Mouse (Mus musculus) midbrain, embryonic 14.5 days (tissue): ENCODE measurements around the gene D630003M21Rik. TPM values are rescaled to one million over a fixed set of nuclear protein-coding genes. Genes with fewer than 3 reads are reported as not detected.

Source experiments
- ATAC-seq: fragments of 200-750 bp; cut with Nextera tagmentation; 2 replicates; pipeline ENCODE4 v1.8.0; 2017; ENCODE audit warnings: moderate number of reproducible peaks, moderate library complexity; ENCODE audit not compliant: low FRiP score, low TSS enrichment
- DNase-seq: peaks from one replicate; pipeline ENCODE4 v3.0.0-alpha.2; 2015
- H3K27ac ChIP-seq: fragments of 300-500 bp; sonication (generic); replicated peaks from 2 replicates; pipeline ENCODE4 v1.5.1; 2014; ENCODE audit warnings: mild to moderate bottlenecking, low read depth, low read length, moderate library complexity
- H3K27me3 ChIP-seq: fragments of 300-500 bp; sonication (generic); 2 replicates; pipeline ENCODE4 v1.6.1; 2014; ENCODE audit warnings: low read length, control low read depth, mixed read lengths; ENCODE audit not compliant: control insufficient read depth, insufficient read depth
- H3K36me3 ChIP-seq: fragments of 300-500 bp; sonication (generic); 2 replicates; pipeline ENCODE4 v1.6.1; 2014; ENCODE audit warnings: low read length, control low read depth; ENCODE audit not compliant: control insufficient read depth, insufficient read depth
- H3K4me1 ChIP-seq: fragments of 300-500 bp; sonication (generic); 2 replicates; pipeline ENCODE4 v1.6.1; 2014; ENCODE audit warnings: mild to moderate bottlenecking, antibody characterized with exemption, low read length, control low read depth; ENCODE audit not compliant: control insufficient read depth, insufficient read depth
- H3K4me2 ChIP-seq: fragments of 300-500 bp; sonication (generic); 2 replicates; pipeline ENCODE4 v1.6.1; 2014; ENCODE audit warnings: mild to moderate bottlenecking, low read length, moderate library complexity
- H3K4me3 ChIP-seq: fragments of 300-500 bp; sonication (generic); replicated peaks from 2 replicates; pipeline ENCODE4 v1.5.1; 2014; ENCODE audit warnings: low read depth, low read length
- H3K9ac ChIP-seq: fragments of 300-500 bp; sonication (generic); replicated peaks from 2 replicates; pipeline ENCODE4 v1.6.1; 2014; ENCODE audit warnings: mild to moderate bottlenecking, low read length, moderate library complexity
- H3K9me3 ChIP-seq: fragments of 300-500 bp; sonication (generic); 2 replicates; pipeline ENCODE4 v1.6.1; 2016; ENCODE audit warnings: low read length, control low read depth, mixed read lengths; ENCODE audit not compliant: control insufficient read depth
- WGBS: fragments of 180-500 bp; shearing (Covaris S2); extraction: QIAGEN DNeasy Blood & Tissue Kit; methylation state at CpG from one replicate; pipeline ENCODE4 v1.1.7; 2014; 5-methylcytosine and 5-hydroxymethylcytosine counted together
- microRNA-seq: library from miRNA; unstranded; fragments of <30 nt; microRNA quantifications from one replicate; pipeline ENCODE4, GENCODE M21; 2016
- polyA plus RNA-seq: library from polyadenylated mRNA; unstranded; fragments of >200 nt; fragmentation: Nextera tagmentation; extraction: Ambion mirVana; gene quantifications from 2 replicates; pipeline ENCODE4 v1.2.1, GENCODE M21; 2014

D630003M21Rik gene
- polyA plus RNA-seq, 1 experiment from 2014 or later, result 1.4 TPM

- Histone ChIP-seq H3K4me1 (no peaks in the 10 kb centered on the region; the same call in 1 of the 2 replicates), H3K27me3 (no peaks in the 10 kb centered on the region), H3K4me2 (no peak overlapping the region), H3K36me3 (no peaks in the 10 kb centered on the region), H3K9me3 (no peaks in the 10 kb centered on the region), H3K27ac (no peak overlapping the region), H3K4me3 (no peak overlapping the region), H3K9ac (no peak overlapping the region)
- 69% methylated on average over 7 of the region's 7 CpGs for WGBS
- ATAC-seq (no peak), DNase-seq (no peak)
Observed at GRCm38 (mm10) chr2:158136205-158136604, 92.8 kb downstream of the D630003M21Rik start.

- Histone ChIP-seq H3K36me3 (no peaks in the 10 kb centered on the region), H3K4me3 (no peak overlapping the region), H3K27ac (no peak overlapping the region), H3K4me1 (no peaks in the 10 kb centered on the region), H3K4me2 (no peak overlapping the region), H3K9me3 (no peaks in the 10 kb centered on the region), H3K9ac (no peak overlapping the region), H3K27me3 (no peaks in the 10 kb centered on the region)
- no peak for ATAC-seq
- no peak for DNase-seq
- 78% methylated on average over 6 of the region's 6 CpGs for WGBS
Observed at GRCm38 (mm10) chr2:158133050-158133449, 96.0 kb downstream of the D630003M21Rik start.

Small RNA genes within 50 kb of the gene (microRNA-seq; reads per million reads assigned to microRNA genes)
- not detected for gene Mir7685

Other genes starting within 250 kb of the D630003M21Rik start
- gene Tti1, start 200.8 kb downstream of the D630003M21Rik start, polyA plus RNA-seq, result 11.4 and 20.5 TPM in 2 replicates
- 32.9 and 40.2 TPM in 2 replicates for gene Rprd1b, start 200.7 kb downstream of the D630003M21Rik start, polyA plus RNA-seq
- gene Tgm2, start 82.8 kb downstream of the D630003M21Rik start, polyA plus RNA-seq, result 0.77 and 6.8 TPM in 2 replicates
- not detected in 2 replicates for gene Bpi, start 28.9 kb upstream of the D630003M21Rik start, polyA plus RNA-seq
- gene Lbp, start 77.3 kb upstream of the D630003M21Rik start, polyA plus RNA-seq, result 1.2 and 2.2 TPM in 2 replicates
- 225 and 337 TPM in 2 replicates for gene Snhg11, start 146.4 kb upstream of the D630003M21Rik start, polyA plus RNA-seq
- gene Ralgapb, start 180.6 kb upstream of the D630003M21Rik start, polyA plus RNA-seq, result 31.4 and 32.6 TPM in 2 replicates